Mouse (Mus musculus) mouse embryonic stem cell (cell line): ENCODE results near the gene 4931414P19Rik.

Source experiments
- in situ Hi-C, 2 experiments: fragments of 300-500 bp; cut with MboI; formaldehyde crosslinking; loops; 1 replicate in 1 of 2; 3 replicates in 1 of 2; pipeline ENCODE4 v1.14.3; 2019 to 2020; ENCODE audit warnings: low sequenced_read_pairs in 2 of 2, low pct_unique_long_range_greater_than_20kb in 1 of 2, mixed read lengths in 1 of 2; ENCODE audit not compliant: unreplicated experiment in 1 of 2

4931414P19Rik gene

GRCm38 (mm10) chr14:54572122-54572521 is 33.7 kb downstream of the 4931414P19Rik start:
- in situ Hi-C loops = no loop called here

- in situ Hi-C loops = no loop called here
These were observed 36.1 kb downstream of the 4931414P19Rik start for GRCm38 (mm10) chr14:54569451-54570392.

- in situ Hi-C loops = no loop called here
These were observed 36.9 kb downstream of the 4931414P19Rik start for GRCm38 (mm10) chr14:54568694-54569414.

- in situ Hi-C loops = no loop called here
These were observed 45.1 kb downstream of the 4931414P19Rik start for GRCm38 (mm10) chr14:54560527-54561242.

- in situ Hi-C loops = no loop called here
These were observed 48.5 kb downstream of the 4931414P19Rik start for GRCm38 (mm10) chr14:54557330-54557729.

- in situ Hi-C loops = no loop called here
These were observed 51.6 kb downstream of the 4931414P19Rik start, which contains the start of gene Haus4 for GRCm38 (mm10) chr14:54553975-54554769. Gene Haus4 (minus strand): TSS chr14:54554616.

- in situ Hi-C loops = no loop called here
These were observed 52.3 kb downstream of the 4931414P19Rik start for GRCm38 (mm10) chr14:54553454-54553974.

GRCm38 (mm10) chr14:54544703-54545102 is 61.1 kb downstream of the 4931414P19Rik start:
- in situ Hi-C loops = no loop called here

- in situ Hi-C loops = no loop called here
These were observed 65.0 kb downstream of the 4931414P19Rik start for GRCm38 (mm10) chr14:54540771-54541170.

GRCm38 (mm10) chr14:54538580-54538979 is 67.2 kb downstream of the 4931414P19Rik start:
- in situ Hi-C loops = no loop called here
